Mouse (Mus musculus) heart, postnatal 25 days (tissue): ENCODE data around the gene Ptger1. TPM values are rescaled to one million over a fixed set of nuclear protein-coding genes. Genes with fewer than 3 reads are reported as not detected.

ENCODE experiments used
- DNase-seq: peaks from one replicate; pipeline ENCODE4 v3.0.0; 2022; ENCODE audit warnings: low spot score
- intact Hi-C: fragments of 180-260 bp; cut with DNase I; formaldehyde crosslinking; loops from one replicate; pipeline ENCODE4 v1.15.1; 2025
- total RNA-seq, 2 experiments: library from RNA; stranded (reverse); gene quantifications; 2 replicates each; pipeline ENCODE4 v1.2.3; 2021

The Ptger1 gene
- total RNA-seq, result under 1 TPM; 0.25 to 0.34 TPM

DNA sequence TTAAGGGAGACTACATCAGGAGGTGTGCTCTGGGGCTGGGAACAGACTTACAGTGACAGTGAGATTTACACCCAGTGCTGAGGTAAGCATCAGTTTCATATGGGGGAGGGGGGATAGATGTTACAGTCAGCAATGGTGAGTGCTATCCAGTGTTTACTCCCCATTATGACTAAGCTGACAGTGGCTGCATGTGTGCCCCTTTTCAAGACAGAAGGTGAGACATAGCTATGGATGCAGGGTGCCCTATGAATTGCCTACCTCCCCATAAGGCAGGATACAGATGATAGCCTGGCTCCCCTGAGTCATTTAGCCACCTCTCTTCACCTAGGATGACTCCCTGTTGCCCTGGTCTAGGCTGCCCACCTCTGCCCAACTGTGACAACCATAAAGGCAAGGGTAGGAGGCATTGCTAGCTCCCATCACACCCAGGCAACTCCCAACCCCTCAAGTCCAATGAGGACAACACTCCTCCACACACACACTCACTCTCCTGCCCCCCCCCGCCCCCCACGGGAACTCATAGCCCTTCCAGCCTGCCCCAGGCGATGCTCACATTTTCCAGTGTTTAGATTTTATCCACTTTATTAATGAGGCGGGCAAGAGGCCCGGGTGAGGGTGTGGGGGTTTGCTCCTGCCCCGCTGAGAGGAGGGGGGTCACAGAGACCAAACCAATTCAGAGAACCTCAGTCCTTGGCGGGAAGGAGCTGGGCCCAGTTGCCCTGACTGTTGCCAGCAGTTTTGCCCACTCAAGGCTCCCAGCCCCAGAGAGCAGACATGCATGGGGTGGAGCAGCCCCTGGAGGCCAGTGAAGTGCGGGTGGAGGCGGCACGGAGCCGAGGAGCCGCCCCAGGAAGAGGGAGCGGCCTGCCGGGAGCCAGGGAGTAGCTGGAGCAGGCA lies at the start of gene Ptger1:
Gene Ptger1, plus strand, starts transcription at position 710 of the 897 bp plus-strand sequence.
- intact Hi-C loops, result loop anchor here (2.0 kb wide), 1 partner anchor 229 kb away; no protein-coding TSS in a partner anchor
- DNase-seq, result peak; percentile 75

DNA sequence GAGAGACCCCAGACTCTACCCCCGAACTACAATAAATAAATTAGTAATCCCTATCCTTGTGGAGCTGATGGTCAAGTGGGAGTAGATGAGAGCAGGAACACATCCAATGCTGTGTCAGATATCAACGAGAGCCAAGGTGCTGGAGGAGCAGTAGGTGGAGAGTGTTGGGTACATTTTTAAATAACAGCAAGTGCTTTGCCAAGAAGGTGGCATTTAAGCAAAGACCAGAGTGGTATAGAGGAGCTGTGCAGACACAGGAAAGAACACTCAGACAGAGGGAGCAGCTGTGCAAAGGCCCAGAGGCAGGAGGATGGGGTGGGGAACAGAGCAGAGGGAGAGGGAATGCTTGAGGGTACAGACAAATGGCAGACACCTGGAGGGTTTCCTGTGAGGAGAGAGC lies 49.4 kb upstream of the Ptger1 start:
- intact Hi-C loops, result loop anchor here (10.0 kb wide), 1 partner anchor 172 kb away; no protein-coding TSS in a partner anchor

DNA sequence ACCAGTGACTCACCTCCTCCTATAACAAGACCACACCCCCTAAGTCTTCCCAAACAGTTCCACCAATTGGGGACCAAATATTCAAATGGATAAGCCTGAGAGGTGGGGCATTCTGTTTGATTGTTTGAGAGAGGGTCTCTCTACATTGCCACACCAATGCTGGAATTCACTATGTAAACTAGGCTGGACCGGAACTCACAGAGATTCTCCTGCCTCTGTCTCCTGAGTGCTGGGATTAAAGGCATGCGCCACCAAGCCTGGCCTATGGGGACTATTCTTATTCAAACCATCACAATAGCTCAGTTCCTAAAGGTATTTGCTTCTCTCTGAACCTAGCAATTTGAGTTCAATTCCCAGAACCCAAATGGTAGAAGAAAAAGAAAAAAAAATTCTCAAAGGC lies 47.9 kb upstream of the Ptger1 start:
- DNase-seq, result no peak
- intact Hi-C loops, result loop anchor here (10.0 kb wide), 1 partner anchor 174 kb away; no protein-coding TSS in a partner anchor

More for the DNA sequence above, 49.4 kb upstream of the Ptger1 start:
- DNase-seq, result no peak

DNA sequence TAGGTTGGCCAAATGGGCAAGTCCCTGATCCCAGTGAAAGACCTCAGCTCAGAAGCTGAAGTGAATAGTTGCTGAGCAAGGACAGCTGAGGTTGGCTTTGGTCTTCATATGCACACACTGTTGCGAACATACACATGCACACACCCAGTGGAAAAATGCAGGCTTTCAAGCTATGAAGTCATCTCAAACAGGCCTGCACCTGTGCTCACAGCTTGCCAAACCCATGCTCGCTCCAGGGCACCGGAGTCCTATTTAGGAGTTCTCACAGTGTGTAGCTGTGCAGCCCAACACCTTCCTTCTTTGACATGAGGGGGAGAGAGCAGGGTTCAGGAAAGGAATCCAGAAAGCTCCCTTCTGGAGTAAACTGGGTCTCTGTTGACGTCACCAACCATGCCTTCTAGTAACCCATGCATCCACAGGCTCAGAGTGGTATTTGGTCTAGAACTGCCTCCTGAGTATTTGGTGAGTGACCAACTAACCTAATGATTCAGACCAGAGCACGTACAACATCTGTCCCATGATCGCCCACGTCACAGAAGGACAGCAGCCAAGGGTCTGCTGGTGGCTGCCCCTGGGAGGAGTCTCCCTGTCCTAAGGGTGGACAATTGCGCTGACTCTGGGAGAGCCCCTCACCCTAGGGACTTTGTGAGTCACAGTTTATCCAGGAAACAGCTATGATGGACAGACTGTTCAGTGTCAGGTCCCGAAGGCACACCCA lies 46.8 kb upstream of the Ptger1 start:
- DNase-seq, result no peak
- intact Hi-C loops, result loop anchor here (10.0 kb wide), 1 partner anchor 175 kb away; no protein-coding TSS in a partner anchor

DNA sequence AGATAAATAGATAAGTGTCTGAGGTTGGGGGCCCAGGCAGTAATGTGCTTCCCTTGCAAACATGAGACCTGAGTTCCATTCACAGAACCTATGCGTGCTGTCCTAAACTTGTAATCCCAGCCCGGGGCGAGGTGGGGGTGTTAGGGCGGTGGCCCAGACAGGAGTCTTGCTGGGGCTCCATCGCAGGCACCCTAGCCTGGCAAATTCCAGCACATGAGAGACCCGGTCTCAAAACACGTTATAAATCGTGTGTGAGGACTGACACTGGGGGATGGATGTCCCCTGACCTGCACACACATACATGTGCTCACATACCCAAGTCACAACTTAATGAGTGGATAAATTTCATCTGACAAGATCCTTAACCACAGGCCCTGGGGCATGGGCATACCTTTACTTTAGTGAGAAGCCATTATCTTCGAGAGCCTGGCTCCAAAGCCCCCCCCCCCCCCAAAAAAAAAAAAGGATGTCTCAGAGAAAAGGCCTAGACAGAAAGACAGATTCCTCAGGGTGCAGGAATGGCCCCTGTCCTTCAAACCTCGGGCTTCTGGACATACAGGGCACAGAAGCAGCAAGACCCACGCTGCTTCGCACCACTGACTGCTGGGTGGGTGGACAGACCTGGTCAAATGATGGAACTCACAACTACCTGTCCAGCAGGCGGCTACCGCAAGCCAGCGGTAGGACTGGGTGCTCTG lies 44.6 kb upstream of the Ptger1 start:
- no peak for DNase-seq
- intact Hi-C loops, result loop anchor here (2.0 kb wide), 2 partner anchors 13 to 55 kb away; partner anchors contain the start of genes Dnajb1 and Ndufb7

DNA sequence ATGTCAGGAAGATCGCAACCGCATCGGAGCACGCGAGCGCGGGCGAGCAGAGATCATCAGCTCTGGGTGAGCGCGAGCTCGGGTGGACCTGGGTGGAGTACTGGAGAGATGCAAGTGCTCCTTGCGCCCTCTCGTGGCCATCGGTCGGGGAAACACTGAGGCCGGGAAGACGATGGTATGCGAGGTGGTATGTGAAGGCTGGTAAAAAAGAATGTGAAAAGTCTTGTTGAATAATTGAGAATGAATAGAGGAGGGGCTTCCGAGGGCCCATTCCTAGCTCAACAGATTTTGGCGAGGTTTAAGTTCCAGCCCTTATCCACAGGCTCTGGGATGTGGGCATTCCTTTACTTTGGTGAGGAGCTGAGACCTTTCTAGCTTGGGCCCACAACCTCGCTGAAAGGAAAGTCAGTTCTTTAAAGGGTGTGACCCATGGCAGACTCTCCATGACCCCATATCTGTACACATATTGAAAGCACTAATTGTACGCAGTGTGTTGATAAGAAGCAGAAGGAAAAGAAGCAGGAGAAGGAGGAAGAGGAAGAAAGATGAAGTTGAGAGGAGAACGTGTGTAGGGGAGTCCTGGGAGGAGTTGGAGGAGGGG lies 44.0 kb upstream of the Ptger1 start:
- intact Hi-C loops, result loop anchor here (2.0 kb wide), 2 partner anchors 14 to 56 kb away; partner anchors contain the start of genes Dnajb1 and Ndufb7
- peak; percentile 58 for DNase-seq

DNA sequence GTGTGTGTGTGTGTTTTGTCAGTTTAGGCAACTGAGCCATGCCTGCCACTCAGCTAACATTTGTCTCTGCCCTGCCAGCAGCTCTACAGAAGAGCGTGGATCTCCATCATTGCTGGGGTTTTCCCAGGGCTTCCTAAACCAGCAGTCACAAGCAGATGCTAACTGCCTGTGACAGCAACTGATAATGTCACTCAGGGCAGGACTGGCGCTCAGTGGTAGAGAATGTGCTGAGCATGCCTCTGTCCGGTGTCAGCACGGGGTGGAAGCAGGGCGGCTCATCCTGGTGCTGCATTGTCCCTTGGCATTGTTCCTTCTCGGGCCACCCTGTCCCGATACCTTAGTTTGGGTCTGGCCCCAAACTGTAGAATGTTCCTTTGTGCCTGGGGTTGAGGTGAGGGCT lies 42.9 kb upstream of the Ptger1 start:
- no peak for DNase-seq
- intact Hi-C loops, result loop anchor here (2.0 kb wide), 2 partner anchors 15 to 57 kb away; partner anchors contain the start of genes Dnajb1 and Ndufb7

DNA sequence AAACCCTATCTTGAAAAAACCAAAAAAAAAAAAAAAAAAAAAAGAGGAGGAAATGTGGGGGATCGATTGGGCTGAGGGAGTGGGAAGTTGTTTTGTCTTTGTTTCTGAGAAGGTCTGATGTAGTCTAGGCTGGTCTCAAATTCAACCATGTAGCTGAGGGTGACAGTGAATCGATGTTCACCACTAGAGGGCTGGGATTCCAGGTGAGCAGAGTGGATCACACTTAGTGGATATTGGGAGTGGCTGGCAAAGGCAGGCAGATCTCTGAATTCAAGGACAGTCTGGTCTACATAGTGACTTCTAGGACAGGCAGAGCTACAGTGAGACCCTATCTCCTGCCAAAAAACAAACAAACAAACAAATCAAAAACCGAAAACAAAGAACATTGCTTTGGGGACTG lies 41.7 kb upstream of the Ptger1 start:
- intact Hi-C loops, result no loop called here
- DNase-seq, result no peak

DNA sequence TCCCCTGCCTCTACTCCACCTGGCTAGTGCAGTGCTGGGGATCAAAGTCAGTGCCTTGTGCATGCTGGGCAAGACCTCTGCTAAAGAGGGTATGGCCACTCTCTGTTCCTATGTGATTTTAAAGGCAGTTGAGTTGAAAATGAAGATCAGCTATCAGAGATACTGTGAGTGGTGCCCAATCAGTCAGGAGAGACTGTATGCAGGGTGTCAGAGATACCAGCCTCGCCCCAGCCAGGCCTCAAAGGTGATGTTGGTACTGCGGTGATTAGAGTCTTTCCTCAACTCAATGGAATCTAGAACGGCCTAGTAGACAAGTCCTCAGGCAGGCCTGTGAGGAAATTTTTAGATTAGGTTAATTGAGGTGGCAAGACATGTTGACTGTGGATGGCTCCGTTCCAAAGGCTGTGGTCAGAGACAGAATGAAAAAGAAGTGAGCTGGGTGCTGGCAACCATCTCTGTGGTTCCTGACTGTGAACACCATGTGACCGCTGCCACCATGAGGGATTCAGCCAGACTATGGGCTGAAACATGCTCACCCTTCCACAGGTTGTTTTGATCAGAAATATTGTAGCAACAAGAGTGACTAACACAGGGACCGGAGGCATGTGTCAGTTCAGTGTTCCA lies 40.7 kb upstream of the Ptger1 start:
- intact Hi-C loops, result no loop called here
- DNase-seq, result no peak

DNA sequence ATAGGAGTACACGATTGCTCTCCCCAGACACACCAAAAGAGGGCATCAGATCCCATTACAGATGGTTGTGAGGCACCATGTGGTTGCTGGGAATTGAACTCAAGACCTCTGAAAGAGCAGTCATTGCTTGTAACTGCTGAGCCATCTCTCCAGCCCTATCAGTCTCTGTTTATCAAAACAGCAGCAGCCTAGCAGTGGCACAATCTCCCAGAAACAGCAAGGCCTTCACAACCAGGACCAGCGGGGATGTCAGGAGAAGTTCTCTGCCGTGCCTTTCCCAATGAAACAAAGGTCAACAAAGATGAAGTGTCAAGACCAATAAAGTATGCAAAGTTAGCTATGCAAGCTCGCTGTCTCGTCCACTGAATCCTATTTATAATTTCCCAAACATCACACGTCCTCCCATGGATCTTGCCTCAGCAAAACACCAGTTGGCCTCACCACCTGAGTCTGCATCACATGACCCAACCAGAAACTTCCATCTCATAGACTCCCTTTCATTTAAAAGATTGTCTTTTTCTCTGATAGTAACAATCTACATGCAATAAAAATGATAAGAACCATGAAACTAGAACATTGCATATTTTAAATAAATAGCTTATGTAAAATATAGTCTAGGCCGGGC lies 34.3 kb upstream of the Ptger1 start:
- no peak for DNase-seq
- intact Hi-C loops, result no loop called here

DNA sequence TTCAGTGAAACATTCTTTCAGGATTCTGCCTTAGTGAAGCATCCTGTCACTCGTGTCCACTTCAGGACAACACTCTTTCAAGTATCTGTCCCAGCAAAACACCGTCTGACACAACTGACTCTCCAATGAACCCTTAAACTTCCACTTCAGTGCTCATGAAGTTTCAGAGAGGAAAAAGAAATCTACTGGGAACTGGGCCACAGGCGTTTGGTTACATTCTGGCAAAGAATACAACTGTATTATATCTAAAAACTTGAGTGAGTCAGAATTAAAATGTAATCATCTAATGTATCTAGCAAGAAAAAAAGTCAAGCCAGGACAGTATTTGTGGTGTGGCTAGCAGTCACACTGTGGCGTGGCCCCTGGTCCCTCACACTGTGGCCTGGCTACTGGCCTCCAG lies 27.6 kb upstream of the Ptger1 start:
- intact Hi-C loops, result no loop called here
- no peak for DNase-seq

DNA sequence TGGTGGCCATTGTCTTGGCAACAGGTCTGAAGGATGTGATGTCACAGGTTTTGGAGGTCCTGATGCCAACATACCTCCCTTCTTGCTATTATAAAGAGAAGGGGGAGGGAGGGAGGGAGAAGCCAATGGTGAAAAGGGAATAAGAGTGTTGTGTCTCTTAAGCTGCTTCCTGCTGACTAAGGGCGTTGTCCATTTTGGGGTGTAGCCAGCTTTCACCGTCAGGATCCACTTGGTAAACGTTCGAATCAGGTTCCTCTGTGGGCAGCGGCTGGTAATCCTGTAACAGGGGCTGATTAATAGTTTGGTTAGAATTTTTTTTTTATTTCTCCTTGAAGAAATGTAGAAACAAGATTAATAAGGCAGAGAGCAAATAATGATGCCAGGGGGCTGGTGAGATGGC lies 26.8 kb upstream of the Ptger1 start:
- intact Hi-C loops, result no loop called here
- no peak for DNase-seq

DNA sequence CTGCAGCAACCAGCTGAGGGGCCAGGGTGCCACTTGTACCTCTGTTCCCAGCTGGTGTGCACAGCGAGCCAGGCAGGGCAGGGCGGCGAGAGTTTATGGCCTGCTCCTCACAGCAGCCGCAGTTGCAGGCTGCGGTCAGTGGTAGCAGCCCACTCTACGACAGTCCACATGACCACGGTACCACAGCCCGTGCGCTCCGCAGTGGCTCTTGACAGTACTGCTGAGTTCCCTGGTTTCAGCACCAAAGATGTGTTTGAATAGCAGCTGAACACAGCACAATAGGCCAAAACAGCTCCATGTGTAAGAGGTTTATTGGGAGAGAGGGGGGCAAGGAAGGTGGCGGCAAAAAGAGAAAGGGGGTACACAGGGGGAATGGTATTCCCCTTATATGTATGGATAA lies 19.0 kb upstream of the Ptger1 start:
- no peak for DNase-seq
- intact Hi-C loops, result no loop called here

DNA sequence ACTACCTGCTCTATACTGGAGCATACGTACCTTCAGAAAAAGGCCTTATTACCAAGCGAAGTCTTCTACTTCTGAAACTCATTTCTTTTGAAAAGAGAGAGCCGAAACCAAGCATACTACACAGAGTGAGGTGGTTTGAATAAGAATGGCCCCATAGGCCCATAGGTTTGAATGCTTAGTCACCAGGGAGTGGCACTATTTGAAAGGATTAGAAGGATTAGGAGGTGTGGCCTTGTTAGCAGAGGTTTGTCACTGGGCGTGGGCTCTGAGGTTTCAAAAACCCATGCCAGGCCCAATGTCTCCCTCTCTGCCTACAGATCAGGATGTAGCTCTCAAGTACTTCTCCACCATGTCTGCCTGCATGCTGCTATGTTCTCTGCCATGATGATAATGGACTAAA lies 18.4 kb upstream of the Ptger1 start:
- intact Hi-C loops, result no loop called here
- no peak for DNase-seq

DNA sequence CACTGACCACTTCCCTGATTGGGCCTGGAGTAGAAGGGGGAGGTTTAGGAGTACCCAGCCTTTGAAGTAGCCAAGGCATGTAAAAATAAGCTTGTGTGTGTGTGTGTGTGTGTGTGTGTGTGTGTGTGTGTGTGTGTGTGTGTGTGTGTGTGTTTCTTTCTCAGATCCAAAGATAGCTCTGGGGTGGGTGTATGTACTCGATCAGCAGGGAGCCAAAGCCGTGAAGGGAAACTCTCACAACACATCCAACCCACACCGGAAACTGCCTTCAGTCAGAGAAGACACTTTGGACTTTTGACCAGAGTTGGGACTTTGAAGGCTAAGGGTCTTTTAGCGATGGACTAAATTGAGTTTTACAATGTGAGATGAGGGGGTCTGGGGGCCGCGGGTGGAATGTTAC lies 16.8 kb upstream of the Ptger1 start:
- DNase-seq, result no peak
- intact Hi-C loops, result no loop called here

DNA sequence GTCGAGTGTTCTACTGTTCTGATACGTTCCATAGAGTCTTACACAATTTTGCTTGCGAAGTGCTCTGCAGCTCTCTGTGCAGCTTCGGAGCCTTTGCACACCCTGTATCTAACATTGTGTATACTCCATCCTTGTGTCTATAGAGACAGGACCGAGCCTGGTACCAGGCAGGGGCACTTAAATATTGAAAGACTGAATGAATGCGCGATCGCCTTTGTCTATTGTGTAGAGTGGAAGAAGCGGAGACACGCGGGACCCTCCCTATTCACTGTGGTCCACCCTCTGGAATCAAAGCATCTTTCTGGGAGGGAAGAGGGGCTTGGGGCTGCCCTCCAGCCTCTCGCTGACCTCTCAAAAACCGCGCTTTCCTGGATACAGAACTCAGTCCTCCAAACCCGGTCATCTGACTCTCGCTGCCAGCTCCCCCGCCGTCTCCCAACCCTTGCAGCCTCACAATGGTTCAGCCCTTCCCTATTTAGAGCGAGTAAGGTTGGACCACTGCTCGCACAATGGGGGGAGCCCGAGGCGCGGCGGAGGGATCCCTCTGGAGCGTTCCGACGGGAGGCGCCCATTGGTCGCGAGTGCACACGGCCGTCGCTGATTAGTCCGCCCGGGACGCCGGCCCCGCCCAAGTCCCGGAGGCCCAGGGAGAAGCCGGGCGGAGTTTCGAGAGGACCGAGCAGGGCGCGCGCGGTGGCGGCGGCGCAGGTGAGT lies 14.3 kb upstream of the Ptger1 start, which contains the start of gene Gipc1:
Gene Gipc1, plus strand, starts transcription at position 648 of the 714 bp plus-strand sequence.
- intact Hi-C loops, result no loop called here
- DNase-seq, result peak; percentile 95

DNA sequence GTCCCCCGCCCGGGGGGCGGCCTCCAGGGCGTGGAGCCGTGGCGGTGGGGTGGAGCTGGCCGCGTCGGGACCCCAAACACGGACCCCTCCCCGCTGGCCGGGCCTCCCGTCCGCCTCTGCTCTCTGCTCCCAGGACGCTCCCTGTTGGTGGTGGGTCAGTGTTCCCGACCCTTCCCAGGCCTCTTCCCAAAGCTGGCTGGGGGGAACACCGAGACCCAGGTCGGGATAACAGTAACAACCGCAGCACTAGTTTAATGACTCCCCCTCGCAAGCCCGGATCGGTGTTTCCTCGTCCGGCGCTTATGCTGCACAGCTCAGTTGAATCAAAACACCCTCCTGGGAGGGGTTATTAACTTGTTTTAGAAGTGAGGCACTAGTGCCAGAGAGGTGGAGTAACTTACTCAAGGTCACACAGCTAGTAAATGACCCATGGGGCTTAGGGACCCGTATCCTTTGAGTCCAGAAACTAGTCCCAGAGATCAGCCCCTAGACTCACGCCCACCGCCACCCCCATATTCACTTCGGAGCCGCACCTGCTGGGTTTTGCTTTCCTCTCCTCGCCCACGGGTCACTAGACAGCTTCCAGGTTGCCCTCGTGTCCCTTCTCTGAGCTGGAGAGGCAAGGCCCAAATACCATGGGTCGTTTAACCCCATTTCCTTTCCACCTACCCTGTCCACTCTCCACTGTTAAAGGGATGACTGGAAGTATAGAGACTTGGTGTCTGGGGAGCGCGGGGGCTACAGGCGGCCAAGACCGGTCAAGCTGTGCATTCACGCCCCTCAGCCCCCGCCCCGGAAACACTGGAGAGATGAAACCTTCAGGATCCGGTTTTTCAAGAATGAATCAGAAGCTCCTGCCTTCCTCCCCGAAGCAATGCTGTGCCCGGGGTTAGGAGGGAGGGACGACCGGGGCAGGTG lies 13.5 kb upstream of the Ptger1 start:
- intact Hi-C loops, result no loop called here
- no peak for DNase-seq
